Mouse (Mus musculus) ES-Bruce4 (cell line): ENCODE measurements around the gene Mlycd. TPM values are rescaled to one million over a fixed set of nuclear protein-coding genes. Genes with fewer than 3 reads are reported as not detected.

Source experiments
- H3K27ac ChIP-seq: 2 replicates; pipeline ENCODE4 v1.5.1; 2012; ENCODE audit warnings: low read length, inconsistent platforms; ENCODE audit not compliant: insufficient read depth
- H3K27me3 ChIP-seq: 2 replicates; pipeline ENCODE4 v1.6.1; 2012; ENCODE audit warnings: mild to moderate bottlenecking, low read length, inconsistent platforms; ENCODE audit not compliant: control insufficient read depth, poor library complexity, insufficient read depth, severe bottlenecking
- H3K36me3 ChIP-seq: 2 replicates; pipeline ENCODE4 v1.6.1; 2012; ENCODE audit warnings: inconsistent platforms, mild to moderate bottlenecking, low read length, moderate library complexity; ENCODE audit not compliant: control insufficient read depth, poor library complexity, insufficient read depth, severe bottlenecking
- H3K4me1 ChIP-seq: one replicate; pipeline ENCODE4 v1.8.1; 2011; ENCODE audit warnings: low read length; ENCODE audit not compliant: control insufficient read depth, insufficient read depth
- H3K4me3 ChIP-seq: 2 replicates; pipeline ENCODE4 v1.5.1; 2011; ENCODE audit warnings: low read depth, mild to moderate bottlenecking, low read length
- H3K9ac ChIP-seq: 2 replicates; pipeline ENCODE4 v1.6.1; 2012; ENCODE audit warnings: low read depth, mild to moderate bottlenecking, inconsistent platforms; ENCODE audit not compliant: poor library complexity, severe bottlenecking
- H3K9me3 ChIP-seq: replicated peaks from 2 replicates; pipeline ENCODE4 v1.6.1; 2012; ENCODE audit warnings: mild to moderate bottlenecking, low read length, inconsistent platforms; ENCODE audit not compliant: control insufficient read depth, poor library complexity, insufficient read depth, severe bottlenecking
- CTCF ChIP-seq: IDR thresholded peaks from one replicate; pipeline ENCODE4 v1.8.1; 2011; ENCODE audit warnings: low read depth, low read length
- EP300 ChIP-seq: IDR thresholded peaks from 2 replicates; pipeline ENCODE4 v1.6.1; 2011; ENCODE audit warnings: low read depth, low read length; ENCODE audit not compliant: insufficient read depth
- POLR2A ChIP-seq: IDR thresholded peaks from one replicate; pipeline ENCODE4 v1.8.1; 2011; ENCODE audit warnings: low read length; ENCODE audit not compliant: insufficient read depth
- polyA plus RNA-seq: library from polyadenylated mRNA; stranded (reverse); fragments of >200 nt; gene quantifications from 2 replicates; pipeline ENCODE4 v1.2.4, GENCODE M21; 2011; ENCODE audit warnings: low read depth; ENCODE audit not compliant: missing spikeins, insufficient read depth, insufficient read length

Mlycd gene
- polyA plus RNA-seq, 1 experiment: 7.4 TPM

DNA sequence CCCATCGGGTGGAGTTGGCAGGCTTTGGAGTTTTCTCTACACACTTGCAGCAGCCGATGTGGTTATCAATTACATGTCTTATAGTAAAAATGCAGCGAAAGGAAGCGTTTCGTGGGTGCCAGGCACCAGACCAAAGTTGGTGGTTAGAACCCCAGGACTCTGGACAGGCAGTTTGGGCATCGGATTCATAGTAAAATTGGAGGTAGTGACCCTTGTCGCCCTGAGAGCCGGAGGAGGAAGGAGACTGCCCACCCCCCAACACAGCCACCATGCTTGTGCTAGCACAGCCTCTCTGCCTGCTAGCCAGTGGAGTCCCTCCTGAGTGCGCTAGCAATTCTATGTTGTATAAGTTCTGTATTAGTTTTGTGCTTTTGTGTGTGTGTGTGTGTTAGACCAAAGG, 3.9 kb downstream of the Mlycd start:
- Histone ChIP-seq H3K9ac (no peak overlapping the region), H3K27me3 (no peaks in the 10 kb centered on the region), H3K36me3 (no peaks in the 10 kb centered on the region), H3K4me1 (no peaks in the 10 kb centered on the region), H3K4me3 (no peak overlapping the region), H3K9me3 (no peaks in the 10 kb centered on the region), H3K27ac (no peak overlapping the region)
- no peak for TF ChIP-seq CTCF
- no peak for TF ChIP-seq POLR2A
- no peak for TF ChIP-seq EP300

DNA sequence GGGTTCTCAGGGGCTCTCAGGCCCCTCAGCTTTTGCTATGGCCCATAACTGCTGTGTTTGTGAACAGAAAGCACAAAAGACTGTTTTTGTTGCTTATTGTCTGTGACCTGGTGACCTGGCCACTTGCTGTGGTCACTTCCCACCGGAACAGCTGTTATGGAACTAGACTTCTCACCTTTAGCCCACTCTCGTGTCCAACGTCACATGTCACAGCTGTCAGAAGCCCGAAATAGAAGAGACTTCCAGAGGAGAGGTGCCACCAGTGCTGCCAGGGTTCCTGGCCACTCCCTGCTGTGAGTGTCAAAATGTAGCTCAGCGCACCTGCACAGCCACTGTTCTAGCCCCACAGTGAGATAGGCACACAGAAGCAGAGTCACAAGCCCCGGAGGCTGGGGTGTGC, 4.6 kb downstream of the Mlycd start:
- no peaks in the 10 kb centered on the region for H3K4me1 ChIP-seq
- H3K27ac ChIP-seq: no peak overlapping the region
- no peak for TF ChIP-seq EP300
- TF ChIP-seq CTCF: no peak
- no peak for TF ChIP-seq POLR2A
- no peaks in the 10 kb centered on the region for H3K27me3 ChIP-seq
- no peak overlapping the region for H3K9ac ChIP-seq
- H3K4me3 ChIP-seq: no peak overlapping the region
- no peaks in the 10 kb centered on the region for H3K9me3 ChIP-seq
- no peaks in the 10 kb centered on the region for H3K36me3 ChIP-seq

DNA sequence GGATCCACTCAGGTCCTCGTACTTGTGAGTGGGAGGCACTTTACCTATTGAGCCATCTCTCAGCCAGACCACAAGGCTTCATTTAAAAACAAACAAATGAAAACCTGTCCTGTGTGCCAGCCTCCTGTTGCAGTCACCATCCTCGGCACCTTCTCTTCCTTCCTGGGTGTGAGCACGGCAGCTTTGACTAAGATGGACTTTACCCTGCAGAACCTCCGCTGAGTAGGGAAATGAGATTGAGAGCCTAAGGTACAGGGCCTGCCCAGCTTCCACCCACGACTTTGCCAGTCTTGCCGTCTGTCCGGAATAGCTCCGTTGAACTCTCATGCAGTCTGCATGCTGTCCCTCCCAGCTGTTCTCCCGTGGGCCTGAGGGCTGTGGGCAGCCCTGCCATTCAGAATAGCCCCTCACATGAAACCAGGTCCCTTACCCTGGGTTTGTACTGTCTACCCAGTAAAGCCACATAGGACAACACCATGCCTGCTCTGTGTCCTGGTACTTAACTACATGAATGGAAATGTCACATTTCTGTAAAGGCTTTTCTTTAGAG, 5.5 kb downstream of the Mlycd start:
- Histone ChIP-seq H3K9me3 (no peaks in the 10 kb centered on the region), H3K36me3 (no peaks in the 10 kb centered on the region), H3K27ac (no peak overlapping the region), H3K27me3 (no peaks in the 10 kb centered on the region), H3K4me3 (no peak overlapping the region), H3K4me1 (no peaks in the 10 kb centered on the region), H3K9ac (no peak overlapping the region)
- no peak for TF ChIP-seq POLR2A
- no peak for TF ChIP-seq EP300
- TF ChIP-seq CTCF: no peak

DNA sequence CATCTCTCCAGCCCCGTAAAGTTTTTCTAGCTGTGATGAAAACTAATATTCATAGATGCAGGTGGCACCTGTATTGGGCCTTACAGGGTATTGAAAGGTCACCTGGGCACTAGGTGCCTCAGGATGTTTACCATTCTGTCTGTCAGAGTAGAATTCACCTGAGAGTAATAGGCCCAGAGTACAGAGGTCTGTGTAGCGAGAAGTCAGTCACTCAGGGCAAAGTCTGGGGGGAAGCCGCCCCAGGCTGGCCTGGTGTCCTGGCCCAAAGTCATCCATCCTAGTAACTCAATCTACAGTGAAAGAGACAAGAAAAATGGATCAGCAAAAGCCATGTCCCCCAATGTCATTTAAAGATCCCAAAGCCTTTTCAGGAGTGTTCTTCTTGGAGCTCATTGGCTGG, 6.2 kb downstream of the Mlycd start:
- no peaks in the 10 kb centered on the region for H3K4me1 ChIP-seq
- H3K36me3 ChIP-seq: no peaks in the 10 kb centered on the region
- H3K4me3 ChIP-seq: no peak overlapping the region
- no peak overlapping the region for H3K9ac ChIP-seq
- H3K9me3 ChIP-seq: no peaks in the 10 kb centered on the region
- no peak overlapping the region for H3K27ac ChIP-seq
- no peaks in the 10 kb centered on the region for H3K27me3 ChIP-seq
- no peak for TF ChIP-seq EP300
- TF ChIP-seq CTCF: no peak
- TF ChIP-seq POLR2A: no peak

DNA sequence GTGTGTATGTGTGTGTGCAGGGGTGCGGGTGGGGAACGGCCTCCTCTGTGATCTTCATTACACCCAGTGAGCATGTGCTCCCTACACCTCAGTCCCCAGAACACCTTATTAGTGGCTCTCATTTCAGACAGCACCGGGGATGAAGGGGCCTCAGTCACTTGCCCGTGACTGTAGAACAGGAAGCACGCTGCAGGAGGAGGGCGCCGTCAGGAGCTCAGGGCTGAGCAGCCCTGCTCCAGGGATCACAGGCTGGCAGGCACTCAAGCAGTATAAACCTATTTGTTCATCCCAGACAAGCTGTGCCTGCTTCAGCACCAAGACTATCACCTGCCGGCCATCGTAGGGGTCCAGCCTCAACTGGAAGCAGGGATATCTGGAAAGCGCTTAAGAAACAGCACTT, 9.2 kb downstream of the Mlycd start:
- no peaks in the 10 kb centered on the region for H3K36me3 ChIP-seq
- H3K4me1 ChIP-seq: no peaks in the 10 kb centered on the region
- H3K27me3 ChIP-seq: no peaks in the 10 kb centered on the region
- no peak for TF ChIP-seq POLR2A
- TF ChIP-seq CTCF: no peak
- no peak for TF ChIP-seq EP300
- H3K27ac ChIP-seq: no peak overlapping the region
- no peak overlapping the region for H3K4me3 ChIP-seq
- H3K9me3 ChIP-seq: no peaks in the 10 kb centered on the region
- H3K9ac ChIP-seq: no peak overlapping the region

- Histone ChIP-seq H3K4me1 (no peaks in the 10 kb centered on the region), H3K4me3 (no peak overlapping the region), H3K36me3 (no peaks in the 10 kb centered on the region), H3K27me3 (no peaks in the 10 kb centered on the region), H3K9me3 (no peaks in the 10 kb centered on the region), H3K9ac (no peak overlapping the region), H3K27ac (no peak overlapping the region)
- no peak for TF ChIP-seq CTCF
- TF ChIP-seq EP300: no peak
- TF ChIP-seq POLR2A: no peak
Observed at GRCm38 (mm10) chr8:119404648-119405047, 10.0 kb downstream of the Mlycd start.
